Mouse (Mus musculus): ENCODE measurements around the gene Necap2.

The Necap2 gene

GRCm38 (mm10) chr4:141073661-141074060, 4.5 kb downstream of the Necap2 start:
- peak; percentile 62 for DNase-seq (ENCODE audit: low spot score)

GRCm38 (mm10) chr4:141072502-141072901, 5.7 kb downstream of the Necap2 start:
- no peak for DNase-seq (ENCODE audit: low spot score)

- peak; percentile 71 for DNase-seq (ENCODE audit: low spot score)
Observed at GRCm38 (mm10) chr4:141069731-141070130, 8.4 kb downstream of the Necap2 start.

GRCm38 (mm10) chr4:141068655-141069054, 9.5 kb downstream of the Necap2 start:
- DNase-seq (ENCODE audit: low spot score), result no peak

- no peak for DNase-seq (ENCODE audit: low spot score)
Observed at GRCm38 (mm10) chr4:141067516-141068046, 10.6 kb downstream of the Necap2 start.

GRCm38 (mm10) chr4:141066709-141067515, 11.2 kb downstream of the Necap2 start:
- no peak for DNase-seq (ENCODE audit: low spot score)

- DNase-seq (ENCODE audit: low spot score), result peak; percentile 88
Observed at GRCm38 (mm10) chr4:141065123-141065522, 13.0 kb downstream of the Necap2 start.

GRCm38 (mm10) chr4:141064104-141064659, 14.0 kb downstream of the Necap2 start:
- DNase-seq (ENCODE audit: low spot score), result no peak

GRCm38 (mm10) chr4:141060426-141061301, 17.5 kb downstream of the Necap2 start, which contains the start of gene Crocc:
Gene Crocc (minus strand): TSS chr4:141060550.
- peak; percentile 100 for DNase-seq (ENCODE audit: low spot score)

GRCm38 (mm10) chr4:141059616-141060425, 18.3 kb downstream of the Necap2 start:
- DNase-seq (ENCODE audit: low spot score), result no peak

- no peak for DNase-seq (ENCODE audit: low spot score)
Observed at GRCm38 (mm10) chr4:141058835-141059234, 19.3 kb downstream of the Necap2 start.

GRCm38 (mm10) chr4:141056970-141057369, 21.2 kb downstream of the Necap2 start:
- DNase-seq (ENCODE audit: low spot score), result no peak

- DNase-seq (ENCODE audit: low spot score), result no peak
Observed at GRCm38 (mm10) chr4:141053568-141054161, 24.5 kb downstream of the Necap2 start.

- DNase-seq (ENCODE audit: low spot score), result no peak
Observed at GRCm38 (mm10) chr4:141053138-141053537, 25.0 kb downstream of the Necap2 start.

GRCm38 (mm10) chr4:141052442-141052841, 25.7 kb downstream of the Necap2 start:
- no peak for DNase-seq (ENCODE audit: low spot score)

GRCm38 (mm10) chr4:141049476-141049835, 28.7 kb downstream of the Necap2 start:
- DNase-seq (ENCODE audit: low spot score), result no peak

- no peak for DNase-seq (ENCODE audit: low spot score)
Observed at GRCm38 (mm10) chr4:141048810-141049475, 29.2 kb downstream of the Necap2 start.

- peak; percentile 86 for DNase-seq (ENCODE audit: low spot score)
Observed at GRCm38 (mm10) chr4:141044816-141045215, 33.3 kb downstream of the Necap2 start.

- peak; percentile 85 for DNase-seq (ENCODE audit: low spot score)
Observed at GRCm38 (mm10) chr4:141041117-141041516, 37.0 kb downstream of the Necap2 start.
